Mouse (Mus musculus): ENCODE measurements around the gene Dusp3.

Dusp3 gene

GRCm38 (mm10) chr11:101935743-101936142 is 51.1 kb downstream of the Dusp3 start:
- DNase-seq (ENCODE audit: low spot score in 2 of 2): no peak

- DNase-seq (ENCODE audit: low spot score in 2 of 2): no peak
These were observed 54.8 kb downstream of the Dusp3 start for GRCm38 (mm10) chr11:101931978-101932377.

GRCm38 (mm10) chr11:101928030-101928762 is 58.6 kb downstream of the Dusp3 start:
- DNase-seq (ENCODE audit: low spot score in 2 of 2): peak in 1 of 2 experiments; percentile 16

GRCm38 (mm10) chr11:101926951-101927589 is 59.7 kb downstream of the Dusp3 start:
- DNase-seq (ENCODE audit: low spot score in 2 of 2): no peak

GRCm38 (mm10) chr11:101925636-101926035 is 61.2 kb downstream of the Dusp3 start:
- DNase-seq (ENCODE audit: low spot score in 2 of 2): no peak

- no peak for DNase-seq (ENCODE audit: low spot score in 2 of 2)
These were observed 62.3 kb downstream of the Dusp3 start for GRCm38 (mm10) chr11:101924441-101924976.

- DNase-seq (ENCODE audit: low spot score in 2 of 2): no peak
These were observed 62.8 kb downstream of the Dusp3 start for GRCm38 (mm10) chr11:101923988-101924387.

GRCm38 (mm10) chr11:101921361-101921952 is 65.4 kb downstream of the Dusp3 start:
- DNase-seq (ENCODE audit: low spot score in 2 of 2): no peak
